Mouse (Mus musculus): ENCODE measurements around the gene Pnp2.

DNA sequence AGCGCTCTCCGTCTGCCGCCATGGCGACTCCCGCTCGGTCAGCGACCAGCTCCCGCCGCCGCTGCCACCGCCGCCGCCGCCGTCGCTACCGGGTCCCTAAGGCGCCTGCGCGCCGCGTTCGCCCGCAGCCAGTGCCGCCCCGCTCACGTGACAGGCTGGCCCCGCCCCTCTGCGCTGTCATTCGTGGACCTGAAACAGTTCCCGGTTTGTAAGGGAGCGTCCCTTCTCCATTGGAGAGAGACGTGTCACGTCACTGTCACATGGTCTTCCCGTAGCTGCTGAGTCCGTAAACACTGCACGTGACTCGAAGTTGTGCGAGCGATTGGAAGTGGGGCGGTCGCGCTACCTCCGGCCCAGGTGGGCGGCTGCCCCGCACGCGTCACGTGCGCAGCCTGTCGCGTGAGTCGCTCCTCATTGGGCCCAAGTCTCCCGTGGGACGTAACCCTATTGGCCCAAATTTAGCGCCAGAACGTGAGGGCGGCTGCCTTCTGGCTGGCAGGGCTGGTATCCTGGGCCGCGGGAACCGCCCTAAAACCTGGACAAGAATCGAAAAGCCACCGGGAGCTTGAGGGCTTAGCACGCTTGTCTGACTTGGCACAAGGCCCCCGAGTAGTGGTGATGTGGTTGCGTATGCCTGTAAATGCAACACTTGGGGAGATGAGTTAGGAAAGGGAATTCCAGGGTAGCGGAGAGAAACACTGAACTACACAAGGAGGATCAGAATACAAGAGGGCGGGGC, 24.9 kb upstream of the Pnp2 start, which contains the start of the genes Pip4p1 and Pnp:
- TF ChIP-seq POLR2A (IDR thresholded peaks at IDR 0.05; ENCODE audit: borderline replicate concordance, insufficient read depth, low read length) (peak; percentile 74), CTCF (IDR thresholded peaks at IDR 0.05; ENCODE audit: borderline replicate concordance, insufficient read depth, low read depth, low read length) (no peak)

All from cerebellum, adult 2 months (tissue).